In genomic region chr16:56423761-56424160, GRCm38 (mm10) we compare ENCODE assay signal across 11 mouse cellular contexts. TPM values are rescaled to one million over a fixed set of nuclear protein-coding genes. Genes with fewer than 3 reads are reported as not detected.
A peak's percentile ranks its signal among the peaks of the same experiment; 100 is the strongest.
DNase-seq lines count a peak whose midpoint lies in the region; ATAC-seq and TF ChIP-seq lines count a peak whose summit lies in the region.
"Had no signal": no experiment of that assay in that cellular context is flagged by ENCODE, and none has a peak within 500 bp of the region (broad histone marks: within the 10 kb centered on the region; RNA-seq: fewer than 3 reads in every experiment).

No protein-coding gene starts in this region.

- H3K27ac ChIP-seq in cerebellum, adult 2 months (ENCODE audit: insufficient read depth, low read length) = no peak overlapping the region
- no peak overlapping the region for H3K27ac ChIP-seq in lung, postnatal 0 days (ENCODE audit: low read length)
- H3K27ac ChIP-seq in hindbrain, embryonic 12.5 days = no peak overlapping the region
- H3K27ac ChIP-seq: hindbrain, embryonic 10.5 days had no signal

- 10% methylated on average over 3 of the region's 3 CpGs for WGBS in cerebellum, adult 2 months
- WGBS in lung, postnatal 0 days = 46% methylated on average over 3 of the region's 3 CpGs
- 70% methylated on average over 3 of the region's 3 CpGs for WGBS in hindbrain, embryonic 12.5 days

- no peak for TF ChIP-seq POLR2A in cerebellum, adult 2 months (IDR thresholded peaks at IDR 0.05; ENCODE audit: borderline replicate concordance, insufficient read depth, low read length)

- H3K4me3 ChIP-seq in cerebellum, adult 2 months (replicated peaks; ENCODE audit: insufficient read depth, low read depth, low read length) = no peak overlapping the region
- no peak overlapping the region for H3K4me3 ChIP-seq in lung, postnatal 0 days (ENCODE audit: low read depth, low read length)
- no peak overlapping the region for H3K4me3 ChIP-seq in hindbrain, embryonic 12.5 days
- H3K4me3 ChIP-seq: hindbrain, embryonic 10.5 days had no signal

- ATAC-seq in lung, postnatal 0 days = no peak
- no peak for ATAC-seq in hindbrain, embryonic 12.5 days (ENCODE audit: low FRiP score)

- DNase-seq in cerebellum, adult 2 months = peak; percentile 10 to 35
- DNase-seq in cerebellum, adult 9-10 months = no peak
- peak; percentile 2 for DNase-seq in lung, postnatal 14 days
- DNase-seq in lung, postnatal 0 days (ENCODE audit: low spot score) = no peak
- DNase-seq in layer of hippocampus, adult 9-11 months = peak; percentile 39
- peak; percentile 15 for DNase-seq in right cerebral cortex, postnatal 4 days
- DNase-seq in testis, postnatal 10 days (ENCODE audit: low spot score) = no peak
- DNase-seq: lung, postnatal 4 days had no signal

- no peak overlapping the region for H3K4me2 ChIP-seq in lung, postnatal 0 days (replicated peaks; ENCODE audit: low read depth, low read length)
- H3K4me2 ChIP-seq in hindbrain, embryonic 12.5 days (replicated peaks) = no peak overlapping the region

- H3K9me3 ChIP-seq in lung, postnatal 0 days (ENCODE audit: low read length) = no peaks in the 10 kb centered on the region
- no peaks in the 10 kb centered on the region for H3K9me3 ChIP-seq in hindbrain, embryonic 12.5 days (replicated peaks)
- H3K9me3 ChIP-seq: G1E; hindbrain, embryonic 10.5 days had no signal

- no peaks in the 10 kb centered on the region for H3K4me1 ChIP-seq in cerebellum, adult 2 months (ENCODE audit: control insufficient read depth, insufficient read depth, low read length)
- no peaks in the 10 kb centered on the region for H3K4me1 ChIP-seq in lung, postnatal 0 days (ENCODE audit: insufficient read depth, low read depth, low read length)
- H3K4me1 ChIP-seq in hindbrain, embryonic 12.5 days = no peaks in the 10 kb centered on the region
- H3K4me1 ChIP-seq: hindbrain, embryonic 10.5 days had no signal

- TF ChIP-seq EP300 in lung, postnatal 0 days (IDR thresholded peaks at IDR 0.05) = no peak

- no peaks in the 10 kb centered on the region for H3K27me3 ChIP-seq in cerebellum, adult 2 months (ENCODE audit: control insufficient read depth, insufficient read depth, low read length)
- H3K27me3 ChIP-seq in lung, postnatal 0 days (replicated peaks; ENCODE audit: insufficient read depth, low read length) = no peaks in the 10 kb centered on the region
- H3K27me3 ChIP-seq in hindbrain, embryonic 12.5 days = no peaks in the 10 kb centered on the region

- H3K36me3 ChIP-seq in lung, postnatal 0 days (ENCODE audit: insufficient read depth, low read length) = no peaks in the 10 kb centered on the region
- H3K36me3 ChIP-seq in hindbrain, embryonic 12.5 days = no peaks in the 10 kb centered on the region
- H3K36me3 ChIP-seq: G1E; hindbrain, embryonic 10.5 days had no signal

- no peak overlapping the region for H3K9ac ChIP-seq in lung, postnatal 0 days (replicated peaks; ENCODE audit: low read depth)
- no peak overlapping the region for H3K9ac ChIP-seq in hindbrain, embryonic 12.5 days

- no peak for TF ChIP-seq CTCF in cerebellum, adult 2 months (IDR thresholded peaks at IDR 0.05; ENCODE audit: borderline replicate concordance, insufficient read depth, low read depth, low read length)
- TF ChIP-seq CTCF in lung, postnatal 0 days (IDR thresholded peaks at IDR 0.05) = no peak

RNA-seq across cellular contexts. Expression of gene Abi3bp, which starts 53.9 kb away (rescaled TPM):
- 4.4 and 6.1 TPM in 2 replicates for polyA plus RNA-seq in cerebellum, adult 2 months (2012; rRNA removed)
- polyA plus RNA-seq in lung, postnatal 0 days (2015; fragmentation: Nextera tagmentation; extraction: Ambion mirVana) = 8.4 and 11.4 TPM in 2 replicates
- 1.2 and 3.1 TPM in 2 replicates for polyA plus RNA-seq in hindbrain, embryonic 12.5 days (2016; fragmentation: Nextera tagmentation; extraction: Ambion mirVana)
- polyA plus RNA-seq: G1E had no signal

Comparison
In these comparisons a context has a peak if more than half of its experiments do, and no peak if none do; other contexts are left out.
1. DNase-seq: peak in cerebellum, adult 2 months (2 of 2), lung, postnatal 14 days (single experiment), layer of hippocampus, adult 9-11 months (single experiment) and right cerebral cortex, postnatal 4 days (single experiment); none in cerebellum, adult 9-10 months (single experiment), lung, postnatal 0 days (single experiment) and testis, postnatal 10 days (single experiment).